Mouse (Mus musculus) right cerebral cortex, postnatal 10 days (tissue): ENCODE data around the gene Gm28047.

ENCODE experiments used
- DNase-seq, 2 experiments: peaks; one replicate each; pipeline ENCODE4 v3.0.0; 2021; ENCODE audit warnings: low spot score in 2 of 2

The Gm28047 gene

DNA sequence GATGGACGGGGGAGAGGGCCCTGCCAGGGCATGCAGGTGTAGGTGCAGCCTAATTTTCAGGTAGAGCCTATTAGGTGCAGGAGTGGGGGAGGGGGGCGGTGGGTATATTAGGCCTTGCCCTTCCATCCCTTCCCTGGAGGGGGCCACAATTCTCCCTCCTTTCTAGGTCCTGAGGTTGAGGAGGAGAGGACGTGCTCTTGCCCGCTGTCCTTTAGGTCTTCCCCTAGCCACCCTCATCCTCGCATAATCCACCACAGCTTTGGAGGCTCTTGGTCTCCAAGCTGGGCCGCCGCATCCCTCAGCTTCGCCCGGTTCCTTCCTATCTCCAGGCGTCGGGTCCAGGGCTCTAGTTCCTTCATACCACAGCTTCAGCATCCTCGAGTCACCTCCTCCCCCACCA lies 108.6 kb downstream of the Gm28047 start:
- peak in 1 of 2 experiments; percentile 52 for DNase-seq

DNA sequence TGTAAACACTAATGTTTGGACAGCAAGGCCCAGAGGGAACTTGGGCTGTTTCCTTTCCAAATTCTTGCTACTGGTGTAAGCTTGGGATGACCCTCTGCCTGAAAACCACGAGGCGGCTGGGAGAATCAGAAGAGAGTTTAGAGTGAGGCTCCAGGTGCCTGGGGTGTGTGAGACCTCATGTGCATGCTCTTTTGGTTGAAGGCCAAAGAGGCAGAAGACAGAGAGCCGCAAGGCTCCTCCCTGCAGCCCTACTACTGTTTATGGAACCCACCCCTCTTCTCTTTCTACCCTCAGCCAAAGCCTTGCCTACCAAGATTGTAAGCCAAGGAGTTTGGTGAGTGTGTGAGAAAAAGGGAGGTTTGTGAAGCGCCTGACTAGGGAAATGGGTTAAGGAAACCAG lies 109.1 kb downstream of the Gm28047 start:
- peak in 1 of 2 experiments; percentile 45 for DNase-seq

DNA sequence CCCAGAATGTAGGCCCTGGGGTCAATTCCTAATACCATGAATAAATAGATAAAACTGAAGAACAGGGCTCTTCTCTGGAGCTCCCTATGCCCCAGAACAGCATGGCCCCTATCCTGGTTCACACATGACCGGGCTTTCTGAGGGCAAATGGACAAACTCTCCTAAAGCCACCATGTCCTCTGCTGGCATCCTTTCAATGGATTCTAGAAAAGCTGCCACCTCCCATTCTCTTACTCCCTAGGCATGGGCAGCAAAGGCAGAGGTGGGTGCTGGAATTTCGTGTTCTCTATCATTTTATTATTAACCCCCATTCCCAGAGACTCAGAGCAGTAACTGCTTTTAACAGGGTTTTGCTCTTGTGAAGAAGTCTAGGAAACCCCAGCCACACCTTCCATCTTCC lies 109.6 kb downstream of the Gm28047 start:
- DNase-seq = peak; percentile 15 to 35

DNA sequence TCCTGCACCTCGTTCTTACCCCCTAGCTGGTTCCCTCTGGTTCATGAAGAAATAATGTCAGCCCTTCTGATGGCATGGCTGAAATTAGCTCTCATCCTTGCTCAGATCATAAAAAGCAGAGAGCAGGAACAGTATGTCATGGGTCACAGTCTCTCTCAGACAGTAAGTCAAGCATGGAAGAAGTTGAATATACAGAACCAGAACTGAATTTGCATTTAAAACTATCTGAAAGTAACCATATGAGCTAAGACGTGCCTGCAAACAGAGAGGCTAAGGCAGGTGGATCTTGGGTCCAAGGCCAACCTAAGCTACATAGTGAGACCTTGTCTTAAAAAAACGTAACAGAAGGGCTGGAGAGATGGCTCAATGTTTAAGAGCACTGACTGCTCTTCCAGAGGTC lies 111.9 kb downstream of the Gm28047 start:
- DNase-seq = peak; percentile 5 to 18

DNA sequence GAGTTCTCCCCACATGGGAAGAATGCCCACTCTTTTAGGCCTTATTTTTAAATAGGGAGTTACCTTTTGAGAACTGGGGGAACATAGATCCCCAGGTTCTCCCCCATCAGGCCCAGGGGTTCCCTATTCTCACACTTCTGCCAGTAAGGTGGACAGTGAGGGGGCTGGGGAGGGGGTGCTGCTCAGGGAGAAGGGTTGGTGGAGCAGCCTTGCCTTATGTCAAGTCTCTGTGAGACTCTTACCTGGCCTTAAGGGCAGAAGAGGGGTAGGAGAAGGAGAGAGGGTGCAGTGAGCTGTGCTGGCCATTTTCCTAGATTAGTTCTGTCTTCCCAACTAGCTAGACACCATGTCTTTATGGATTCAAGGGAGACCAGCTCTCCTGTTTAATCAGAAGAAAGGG lies 112.4 kb downstream of the Gm28047 start:
- DNase-seq = no peak

DNA sequence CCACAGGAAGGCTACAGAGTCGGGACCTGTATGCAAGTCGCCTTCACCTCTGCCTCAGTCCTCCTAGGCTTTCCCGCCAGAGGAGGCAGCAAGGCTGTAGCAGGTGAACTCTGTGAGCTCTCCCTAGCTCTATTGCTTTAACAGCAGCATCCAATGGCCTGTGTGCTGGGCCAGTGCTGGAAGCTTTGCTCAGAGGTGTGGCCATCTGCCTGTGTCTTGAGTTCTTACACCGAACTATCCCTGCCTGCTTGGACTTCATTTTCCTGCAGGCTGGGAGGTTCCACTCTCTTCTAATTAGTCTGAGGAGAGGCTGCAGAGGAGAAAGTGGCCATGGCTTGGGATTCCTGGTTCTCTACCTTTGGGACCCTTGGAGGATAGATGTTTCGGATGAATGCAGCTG lies 112.9 kb downstream of the Gm28047 start:
- DNase-seq = peak; percentile 32 to 41

DNA sequence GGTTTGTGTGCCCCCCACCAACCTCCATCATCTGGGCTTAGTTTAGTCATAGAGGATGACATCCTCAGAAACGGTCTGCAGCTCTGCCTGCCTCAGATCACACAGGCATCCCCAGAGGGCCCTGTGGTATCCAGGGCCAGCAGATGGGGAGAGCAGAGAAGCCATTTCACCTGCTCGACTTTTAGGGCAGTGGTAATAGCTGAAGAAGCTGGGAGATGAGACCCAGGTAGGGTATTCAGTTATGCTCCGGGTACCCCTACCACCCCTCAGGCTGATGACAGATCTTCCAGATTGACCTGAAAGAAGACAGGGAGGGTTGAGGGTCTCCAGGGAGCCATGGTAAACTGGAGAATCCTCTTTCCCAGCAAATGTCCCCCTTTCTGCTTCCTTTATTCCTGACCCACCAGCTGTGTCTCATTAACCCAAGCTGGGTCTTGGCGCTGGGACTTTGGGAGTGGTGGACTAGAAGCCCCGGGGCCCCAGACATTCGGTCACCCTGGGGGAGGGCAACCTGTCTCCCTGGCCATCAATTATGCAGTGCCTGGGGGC lies 113.5 kb downstream of the Gm28047 start:
- DNase-seq = peak in 1 of 2 experiments; percentile 29

DNA sequence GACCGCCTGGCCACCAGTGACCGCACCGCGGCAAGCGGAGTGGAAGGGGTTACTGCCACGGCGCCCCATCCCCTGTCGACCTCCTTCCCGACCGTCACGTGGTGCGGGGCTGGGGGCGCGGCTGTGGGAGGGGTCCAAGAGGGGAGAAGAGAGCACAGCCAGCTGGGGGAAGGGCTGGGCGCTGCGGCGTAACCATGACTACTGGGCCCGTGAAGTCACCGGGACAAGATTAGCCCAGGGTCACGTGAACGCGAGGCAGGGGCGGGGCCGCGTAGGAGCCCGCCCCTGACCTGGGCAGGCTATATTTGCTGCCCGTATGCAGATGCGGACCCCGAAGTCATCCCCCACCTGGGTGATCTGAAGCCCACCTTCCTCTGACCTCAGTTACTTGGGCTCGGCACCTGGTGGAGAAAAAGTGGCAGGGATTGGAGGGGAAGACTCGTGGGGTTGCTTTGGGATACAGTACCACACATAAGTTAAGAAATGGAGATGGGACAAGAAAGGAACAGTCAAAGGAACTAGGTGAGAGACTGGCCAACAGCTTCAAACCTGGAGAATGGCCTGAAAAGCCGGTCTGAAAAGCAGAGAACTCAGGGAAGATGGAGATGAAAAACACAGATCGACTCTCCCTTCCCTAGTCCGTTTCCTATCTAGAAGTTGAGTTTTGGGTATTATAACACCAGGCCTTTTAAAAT lies 114.1 kb downstream of the Gm28047 start:
- peak; percentile 95 to 97 for DNase-seq

DNA sequence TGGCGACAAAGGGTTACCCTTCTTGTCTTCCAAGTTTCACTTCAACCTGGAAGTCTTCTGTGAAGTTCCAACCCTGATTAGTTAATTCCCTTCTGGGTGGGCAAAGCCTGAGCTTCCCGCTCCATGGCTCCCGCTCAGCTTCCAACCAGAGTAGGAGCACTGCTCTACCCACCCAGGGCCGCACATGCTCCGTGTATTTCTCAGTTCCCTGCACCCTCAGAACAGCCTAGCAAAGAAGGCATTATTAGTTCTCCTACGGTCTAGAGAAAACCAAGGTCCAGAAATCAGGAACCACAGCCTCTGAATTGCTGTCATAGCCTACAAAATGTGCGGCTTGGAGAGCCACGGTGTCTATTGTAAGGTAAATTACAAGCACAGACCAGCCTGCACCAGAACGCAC lies 114.8 kb downstream of the Gm28047 start:
- DNase-seq = peak; percentile 66 to 80

DNA sequence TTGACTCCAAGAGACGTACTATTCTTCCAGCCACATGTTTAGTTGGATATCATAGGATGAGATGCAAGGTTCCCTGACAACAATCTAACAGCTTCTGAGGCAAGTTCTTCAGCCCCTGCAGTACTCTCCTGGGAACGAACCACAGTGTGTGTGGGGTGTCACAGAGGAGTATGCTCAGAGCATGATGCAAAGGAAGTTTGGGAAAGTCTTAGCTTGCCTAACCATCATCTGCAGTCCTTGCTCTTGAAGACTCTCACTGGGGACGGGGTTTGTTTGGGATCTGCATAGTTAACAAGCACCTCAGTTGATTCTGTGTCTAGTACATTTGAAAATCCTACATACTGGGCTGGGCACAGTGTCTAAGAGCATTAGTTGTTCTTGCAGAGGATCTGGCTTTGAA lies 116.5 kb downstream of the Gm28047 start:
- peak in 1 of 2 experiments; percentile 18 for DNase-seq

DNA sequence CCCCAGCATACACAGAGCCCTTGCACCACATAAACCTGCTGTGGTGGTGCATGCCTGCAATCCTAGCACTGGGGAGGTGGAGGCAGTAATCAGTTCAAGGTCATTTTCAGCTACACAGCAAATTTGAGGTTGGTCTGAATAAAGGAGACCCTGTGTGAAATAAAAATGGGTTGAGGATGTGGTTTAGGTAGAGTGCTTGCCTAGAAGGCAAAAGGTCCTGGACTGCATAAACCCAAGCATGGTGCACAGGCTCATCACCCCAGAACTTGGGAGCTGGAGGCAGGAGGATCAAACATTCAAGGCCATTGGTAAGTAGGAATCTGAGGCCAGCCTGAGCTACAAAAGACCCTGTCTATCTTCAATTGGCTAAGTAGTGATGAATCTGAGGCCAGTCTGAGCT lies 117.3 kb downstream of the Gm28047 start:
- peak in 1 of 2 experiments; percentile 18 for DNase-seq

DNA sequence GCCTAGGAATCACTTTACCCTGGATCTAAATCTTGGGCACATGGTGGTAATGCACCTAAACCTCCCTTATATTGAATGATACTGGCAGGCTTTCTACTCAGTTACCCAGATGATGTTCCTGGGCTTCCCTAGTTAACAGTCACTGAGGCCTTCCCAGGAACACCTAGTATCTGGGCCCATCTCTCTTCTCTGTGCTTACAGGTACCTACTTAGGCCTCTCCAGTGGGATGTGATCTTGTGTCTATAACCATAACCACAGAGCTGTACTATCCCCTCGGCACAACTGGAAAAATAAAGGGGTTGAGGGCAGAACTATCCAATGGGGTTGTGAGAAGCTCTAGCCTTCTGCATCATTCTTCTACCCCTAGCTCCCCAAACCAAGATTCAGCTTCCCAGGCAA lies 118.0 kb downstream of the Gm28047 start:
- peak; percentile 11 to 15 for DNase-seq

DNA sequence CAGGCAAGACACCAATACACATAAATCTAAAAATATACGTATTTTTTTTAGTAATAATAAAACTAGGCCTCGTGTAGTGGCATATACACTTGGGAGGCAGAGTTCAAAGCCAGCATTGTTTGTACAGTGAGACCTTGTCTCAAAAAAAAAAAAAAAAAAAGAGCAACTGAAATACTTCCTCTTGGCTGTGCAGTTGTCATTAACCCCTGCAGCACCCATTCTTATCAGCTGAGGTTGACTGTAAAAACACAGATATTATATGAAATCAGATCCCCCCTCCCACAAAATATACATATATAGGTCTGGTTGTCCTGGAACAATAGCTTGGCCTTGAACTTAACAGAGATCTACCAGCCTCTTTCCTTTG lies 118.4 kb downstream of the Gm28047 start:
- DNase-seq = peak; percentile 6 to 15

DNA sequence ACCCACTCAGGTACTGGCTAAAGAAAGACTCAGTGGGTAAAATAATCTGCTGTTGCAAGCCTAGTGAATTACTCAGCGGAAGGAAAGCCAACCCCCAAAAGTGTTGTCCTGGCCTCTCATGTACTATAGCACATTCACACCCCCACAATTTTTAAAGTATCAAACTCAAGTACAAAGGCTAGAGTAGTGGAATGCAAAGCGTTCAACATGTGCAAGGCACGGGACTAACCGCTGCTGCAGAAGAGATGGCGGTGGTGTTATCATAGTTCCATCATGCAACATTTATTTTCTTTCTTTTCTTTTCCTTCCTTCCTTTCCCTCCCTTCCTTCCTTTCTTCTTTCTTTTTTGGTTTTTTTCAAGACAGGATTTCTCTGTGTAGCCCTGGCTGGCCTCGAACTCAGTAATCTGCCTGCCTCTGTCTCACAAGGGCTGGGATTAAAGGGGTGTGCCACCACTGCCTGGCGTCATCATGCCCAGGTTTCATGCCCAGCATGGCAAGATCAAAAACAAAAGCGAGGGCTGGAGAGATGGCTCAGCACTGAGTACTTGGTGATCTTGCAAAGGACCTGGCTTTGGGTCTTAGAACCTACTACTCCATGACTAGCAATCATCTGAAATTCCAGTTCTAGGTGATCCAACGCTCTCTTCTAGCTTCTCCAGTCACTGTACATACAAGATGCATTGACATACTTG lies 119.0 kb downstream of the Gm28047 start:
- peak; percentile 12 to 18 for DNase-seq

DNA sequence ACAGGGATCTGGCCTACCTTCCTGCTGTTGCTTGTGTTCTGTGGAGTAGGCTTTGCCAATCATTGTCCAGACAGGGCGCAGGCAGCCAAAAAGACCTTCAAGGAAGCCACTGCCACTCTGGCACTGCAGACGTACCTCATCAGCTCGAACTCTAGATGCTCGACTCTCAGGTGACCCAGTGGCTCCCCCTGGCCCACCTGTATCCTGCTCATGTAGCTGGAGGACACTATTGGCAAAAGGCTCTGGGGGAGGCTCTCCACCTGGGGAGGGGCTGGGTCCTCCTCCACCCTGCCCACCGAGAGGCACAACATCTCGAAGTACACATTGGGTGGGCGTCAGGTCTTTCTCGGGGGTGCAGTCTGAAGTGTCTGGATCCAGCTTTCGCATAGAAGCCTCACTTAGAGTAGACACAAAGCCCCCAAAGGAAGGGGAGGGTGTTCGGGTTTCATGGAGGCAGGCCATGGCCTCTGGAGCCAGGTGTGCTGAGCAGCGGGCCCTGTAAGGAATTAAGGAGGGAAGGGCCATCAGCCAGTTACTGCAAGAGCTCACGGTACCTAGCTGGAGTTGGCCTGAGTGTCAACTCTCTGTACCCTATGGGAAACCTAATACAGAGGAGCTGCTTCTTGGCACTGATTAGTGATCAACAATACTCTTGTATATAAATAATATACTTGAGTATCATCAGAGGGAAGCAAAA lies 119.6 kb downstream of the Gm28047 start:
- DNase-seq = peak; percentile 22 to 34

DNA sequence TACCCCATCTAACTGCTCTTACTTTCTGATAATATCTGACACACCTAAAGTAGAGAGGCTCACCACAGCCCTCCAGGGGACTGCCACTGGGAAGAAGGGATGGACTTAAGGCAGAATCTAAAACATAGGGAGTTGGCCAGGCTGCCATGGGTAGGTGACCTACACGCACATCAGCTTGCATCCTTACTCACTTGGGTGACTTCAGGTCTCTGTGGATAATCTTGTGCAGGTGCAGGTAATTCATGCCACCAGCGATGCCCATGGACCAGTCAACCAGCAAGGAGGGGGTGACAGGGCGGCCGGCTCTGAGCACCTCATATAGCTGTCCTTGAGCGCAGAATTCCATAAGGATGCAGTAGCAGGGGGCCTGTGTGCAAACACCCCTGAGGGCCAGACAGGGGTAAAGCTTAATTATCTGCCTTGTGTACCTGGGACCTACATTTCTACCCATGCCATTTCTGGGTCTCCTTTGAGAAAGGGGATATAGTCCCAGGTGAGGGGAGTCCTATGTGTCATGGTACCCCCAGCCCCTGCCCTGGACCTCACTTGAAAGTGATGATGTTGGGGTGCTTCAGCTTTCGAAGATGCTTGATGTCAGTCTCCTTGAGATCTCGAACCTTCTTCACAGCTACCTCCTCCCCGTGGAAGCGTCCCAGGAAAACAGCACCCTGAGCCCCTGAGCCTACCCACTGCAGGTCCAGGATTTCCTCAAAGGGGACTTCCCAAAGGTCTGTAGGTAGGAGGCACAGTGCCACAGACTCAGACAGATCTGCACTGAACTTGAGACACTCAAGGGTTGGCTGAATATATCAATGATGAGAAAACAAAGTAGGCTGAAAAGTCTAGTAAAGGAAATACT lies 120.7 kb downstream of the Gm28047 start:
- peak; percentile 23 to 28 for DNase-seq

DNA sequence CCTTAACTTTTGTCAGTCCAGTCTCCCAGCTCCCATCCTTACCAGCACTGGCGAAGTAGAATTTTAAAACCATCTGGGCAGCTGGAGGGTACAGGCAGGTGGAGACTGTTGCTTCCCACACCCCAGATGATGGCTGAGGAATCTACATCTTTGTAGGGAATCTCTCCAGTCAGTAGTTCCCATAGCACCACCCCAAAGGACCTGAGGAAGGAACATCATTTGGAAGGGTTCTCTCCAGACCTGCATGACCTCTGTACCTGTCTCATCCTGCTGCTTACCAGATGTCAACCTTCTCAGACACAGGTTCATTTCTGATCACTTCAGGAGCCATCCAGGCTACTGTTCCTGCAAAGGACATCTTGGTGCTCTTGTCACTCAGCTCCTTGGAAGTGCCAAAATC lies 121.4 kb downstream of the Gm28047 start, which contains the start of gene Gm10337:
Gene Gm10337, plus strand, starts transcription at position 276 of the 400 bp plus-strand sequence.
- peak; percentile 7 to 23 for DNase-seq

DNA sequence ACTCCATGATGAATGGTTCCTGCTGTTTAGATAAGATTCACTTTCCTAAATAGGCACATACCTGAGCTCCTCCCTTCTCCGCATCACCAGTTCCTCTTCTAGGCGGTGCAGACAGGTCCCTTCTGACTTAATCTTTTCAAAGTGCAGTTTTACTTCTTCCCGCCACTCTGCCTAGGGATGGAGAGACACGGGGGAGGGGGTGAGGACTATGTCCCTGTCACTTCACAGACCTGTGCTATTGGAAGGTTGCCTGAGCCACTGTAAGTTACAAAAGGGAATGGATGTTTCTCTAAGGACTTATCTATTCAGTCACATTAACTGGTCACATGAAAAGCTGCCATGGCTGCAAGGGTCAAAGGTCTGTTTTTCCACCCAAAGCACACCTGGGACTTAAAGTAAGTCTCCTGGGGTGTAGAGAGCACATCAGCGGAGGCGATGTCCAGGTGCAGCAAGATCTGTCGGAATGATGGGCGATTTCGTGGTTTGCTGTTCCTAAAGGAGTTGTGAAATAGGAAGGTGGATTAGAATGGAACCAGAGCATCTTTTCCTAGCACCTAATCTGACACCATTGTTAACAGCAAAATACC lies 122.5 kb downstream of the Gm28047 start:
- peak; percentile 19 to 30 for DNase-seq

DNA sequence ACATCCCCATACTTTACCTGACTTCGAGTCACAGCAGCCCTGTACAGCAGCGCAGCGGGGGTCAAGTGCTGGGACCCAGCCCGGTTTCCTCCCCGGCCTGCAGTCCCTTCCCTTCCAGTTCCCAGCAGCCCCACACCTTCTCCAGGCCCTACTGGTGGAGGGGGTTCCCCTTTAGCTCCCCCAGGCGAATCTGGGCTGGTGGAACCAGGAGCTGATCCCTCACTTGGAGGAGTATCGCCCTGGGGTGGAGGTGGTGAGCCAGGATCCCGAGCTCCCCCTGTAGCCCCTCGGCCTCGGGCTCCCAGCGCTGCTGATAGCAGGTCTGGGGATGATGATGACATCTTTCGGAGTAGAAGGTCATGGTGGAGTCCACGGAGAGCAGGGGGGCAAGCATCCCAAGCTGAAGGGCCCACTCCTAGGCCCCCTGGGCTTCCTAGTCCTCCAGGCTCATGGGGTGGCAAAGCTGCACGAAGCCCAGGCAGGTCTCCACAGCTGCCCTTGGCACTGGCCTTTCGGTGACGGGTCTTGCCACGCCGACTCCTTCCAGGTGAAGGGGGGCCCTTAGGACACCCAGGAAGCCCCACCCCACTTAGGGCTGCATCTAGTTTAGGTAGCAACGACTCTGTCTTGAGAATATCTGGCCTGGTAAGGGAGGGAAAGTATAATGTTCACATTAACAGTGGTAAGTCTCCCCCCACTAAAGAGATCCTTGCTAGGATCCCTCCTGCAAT lies 123.6 kb downstream of the Gm28047 start:
- peak; percentile 18 to 26 for DNase-seq

DNA sequence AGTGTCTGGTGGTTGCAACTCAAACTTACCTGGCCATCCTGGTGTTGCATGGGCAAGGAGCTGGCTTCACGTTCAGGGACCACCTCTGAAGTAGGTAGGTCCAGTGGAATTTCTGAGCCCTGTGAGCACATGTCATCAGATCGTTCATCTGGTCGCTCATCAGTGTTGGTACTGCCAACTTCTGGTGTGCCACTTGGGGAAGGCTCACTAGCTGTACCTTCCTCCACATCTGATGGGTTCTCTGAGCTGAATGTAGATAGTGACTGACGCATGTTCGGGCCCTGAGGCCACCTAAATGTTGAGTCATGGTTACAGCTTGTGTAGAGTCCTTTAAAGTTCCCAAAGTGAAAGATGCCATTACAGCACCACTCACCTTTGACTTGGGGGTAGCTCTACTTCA lies 124.4 kb downstream of the Gm28047 start:
- peak in 1 of 2 experiments; percentile 26 for DNase-seq
